Mouse (Mus musculus): ENCODE measurements around the gene Gpr162.

GRCm38 (mm10) chr6:124883351-124883750, 19.6 kb upstream of the Gpr162 start:
- TF ChIP-seq CTCF (IDR thresholded peaks at IDR 0.05; ENCODE audit: low read depth) = no peak
- no peak for TF ChIP-seq EP300 (optimal IDR thresholded peaks at IDR 0.05)

All from stomach, postnatal 0 days (tissue).